Mouse (Mus musculus) layer of hippocampus, adult 18-20 months (tissue): ENCODE data around the gene Agps. TPM values are rescaled to one million over a fixed set of nuclear protein-coding genes. Genes with fewer than 3 reads are reported as not detected.
"Not testable (repeated sequence)": the region's sequence is repeated elsewhere in the genome, so short reads cannot be mapped to it uniquely, and the experiment has no call there.

ENCODE experiments used
- DNase-seq, 2 experiments: peaks; one replicate each; pipeline ENCODE4 v3.0.0; 2022; ENCODE audit warnings: low spot score in 2 of 2
- total RNA-seq, 2 experiments: library from RNA; stranded (reverse); gene quantifications; 2 replicates each; pipeline ENCODE4 v1.2.3; 2021

Gene Agps
- total RNA-seq, 2 experiments from 2014 or later: 33.5 to 36.3 TPM

GRCm38 (mm10) chr2:75977752-75978368, 145.9 kb downstream of the Agps start, which contains the start of gene Ttc30a2:
Ttc30a2 (minus strand) TSS chr2:75978170.
- not testable (repeated sequence) for DNase-seq

Other genes with a start within 250 kb of the Agps start
- gene Hnrnpa3, start 172.9 kb upstream of the Agps start, total RNA-seq: 100 to 1,000 TPM; 289 to 299 TPM
- gene Nfe2l2, start 127.5 kb upstream of the Agps start, total RNA-seq: 10 to 100 TPM; 14.5 to 16.3 TPM
- gene Ttc30b, start 106.4 kb downstream of the Agps start, total RNA-seq: 10 to 100 TPM; 13.3 to 14.6 TPM
- under 1 TPM in 1 of 2 experiments, not detected in 1; 0.35 TPM for gene Ttc30a2, start 146.0 kb downstream of the Agps start, total RNA-seq
- gene Ttc30a1, start 149.8 kb downstream of the Agps start, total RNA-seq: 1 to 10 TPM; 2.8 to 3.5 TPM